Mouse (Mus musculus): Measurements from ENCODE around the gene Pibf1.

GRCm38 (mm10) chr14:99229071-99229780, 130.0 kb downstream of the Pibf1 start:
- no peak for TF ChIP-seq CTCF (IDR thresholded peaks at IDR 0.05; ENCODE audit: low read depth)
- TF ChIP-seq EP300 (optimal IDR thresholded peaks at IDR 0.05): no peak
